Mouse (Mus musculus) CH12.LX (cell line): Measurements from ENCODE around the gene 5730596B20Rik.

Experiments used
- E2F4 ChIP-seq: IDR thresholded peaks from 2 replicates; pipeline ENCODE4 v1.6.1; 2011; ENCODE audit warnings: low read depth, low read length, improper control_type of control experiment; ENCODE audit not compliant: insufficient replicate concordance
- JUND ChIP-seq: conservative IDR thresholded peaks from 2 replicates; pipeline ENCODE4 v1.6.1; 2011; ENCODE audit warnings: low read depth, low read length, improper control_type of control experiment
- MXI1 ChIP-seq: IDR thresholded peaks from 2 replicates; pipeline ENCODE4 v1.6.1; 2011; ENCODE audit warnings: mild to moderate bottlenecking, low read depth, low read length, improper control_type of control experiment
- NRF1 ChIP-seq: IDR thresholded peaks from 2 replicates; pipeline ENCODE4 v1.6.1; 2014; ENCODE audit warnings: low read depth, mild to moderate bottlenecking, inconsistent platforms, low read length, improper control_type of control experiment, moderate library complexity
- POLR2A ChIP-seq: IDR thresholded peaks from 2 replicates; pipeline ENCODE4 v1.6.1; 2011; ENCODE audit warnings: low read depth, mild to moderate bottlenecking, improper control_type of control experiment, low read length

- TF ChIP-seq E2F4 (no peak), JUND (no peak), POLR2A (no peak), NRF1 (no peak), MXI1 (no peak)
Observed at GRCm38 (mm10) chr6:52225612-52226568, 48.6 kb downstream of the 5730596B20Rik start.
